Mouse (Mus musculus) limb, embryonic 12.5 days (tissue): Measurements from ENCODE around the gene 4931414P19Rik. TPM values are rescaled to one million over a fixed set of nuclear protein-coding genes. Genes with fewer than 3 reads are reported as not detected.

Experiments used
- microRNA counts: library from miRNA; unstranded; fragments of <30 nt; microRNA quantifications from one replicate; lab custom pipeline; 2017
- microRNA-seq: library from miRNA; unstranded; fragments of <30 nt; microRNA quantifications from one replicate; pipeline ENCODE4, GENCODE M21; 2017
- polyA plus RNA-seq: library from polyadenylated mRNA; unstranded; fragments of >200 nt; fragmentation: Nextera tagmentation; extraction: Ambion mirVana; gene quantifications from 2 replicates; pipeline ENCODE4 v1.2.1, GENCODE M21; 2016

Gene 4931414P19Rik
- polyA plus RNA-seq, 1 experiment from 2014 or later = 9.7 TPM

MicroRNAs encoded within 50 kb of the gene (microRNA counts, 519-probe panel; counts per million panel counts)
- not detected for microRNA mmu-miR-686 (lab: Ali Mortazavi, UCI)

Small RNAs within 50 kb of the gene (microRNA-seq; reads per million reads assigned to microRNA genes)
- not detected for gene Mir686
- gene Mir6948 = 0.93 reads per million

Other genes with a start within 250 kb of the 4931414P19Rik start
- 47.1 and 50.9 TPM in 2 replicates for gene Oxa1l, start 245.2 kb downstream of the 4931414P19Rik start, polyA plus RNA-seq
- 3.3 and 5.1 TPM in 2 replicates for gene Slc7a7, start 188.2 kb downstream of the 4931414P19Rik start, polyA plus RNA-seq
- 259 and 277 TPM in 2 replicates for gene Mrpl52, start 179.1 kb downstream of the 4931414P19Rik start, polyA plus RNA-seq
- gene Mmp14, start 174.4 kb downstream of the 4931414P19Rik start, polyA plus RNA-seq = 149 and 176 TPM in 2 replicates
- gene Lrp10, start 141.9 kb downstream of the 4931414P19Rik start, polyA plus RNA-seq = 28.3 and 28.7 TPM in 2 replicates
- 4.3 and 5.0 TPM in 2 replicates for gene Rem2, start 129.9 kb downstream of the 4931414P19Rik start, polyA plus RNA-seq
- gene Prmt5, start 88.5 kb downstream of the 4931414P19Rik start, polyA plus RNA-seq = 105 and 106 TPM in 2 replicates
- gene Haus4, start 51.4 kb downstream of the 4931414P19Rik start, polyA plus RNA-seq = 54.5 and 58.1 TPM in 2 replicates
- 68.9 and 72.2 TPM in 2 replicates for gene Ajuba, start 28.4 kb downstream of the 4931414P19Rik start, polyA plus RNA-seq
- 410 and 432 TPM in 2 replicates for gene Psmb5, start 12.0 kb upstream of the 4931414P19Rik start, polyA plus RNA-seq
- gene Psmb11, start 15.4 kb upstream of the 4931414P19Rik start, polyA plus RNA-seq = 0.06 and 0.29 TPM in 2 replicates
- gene Gm17606, start 35.0 kb upstream of the 4931414P19Rik start, polyA plus RNA-seq = not detected in 2 replicates
- 11.8 and 12.9 TPM in 2 replicates for gene Cdh24, start 35.4 kb upstream of the 4931414P19Rik start, polyA plus RNA-seq
- 105 TPM in 2 replicates for gene 1700123O20Rik, start 80.2 kb upstream of the 4931414P19Rik start, polyA plus RNA-seq
- gene Acin1, start 80.9 kb upstream of the 4931414P19Rik start, polyA plus RNA-seq = 148 and 175 TPM in 2 replicates
- 0.16 and 0.23 TPM in 2 replicates for gene Gm29776, start 92.8 kb upstream of the 4931414P19Rik start, polyA plus RNA-seq
- not detected in 2 replicates for gene Cebpe, start 106.2 kb upstream of the 4931414P19Rik start, polyA plus RNA-seq
- 0.56 and 1.1 TPM in 2 replicates for gene Slc7a8, start 176.0 kb upstream of the 4931414P19Rik start, polyA plus RNA-seq
- not detected in 2 replicates for gene Rnf212b, start 208.1 kb upstream of the 4931414P19Rik start, polyA plus RNA-seq